Mouse (Mus musculus) brown adipose tissue, adult 24 weeks (tissue): ENCODE data around the gene Gpsm3. TPM values are rescaled to one million over a fixed set of nuclear protein-coding genes. Genes with fewer than 3 reads are reported as not detected.
A peak's percentile ranks its signal among the peaks of the same experiment; 100 is the strongest.
"Not testable (repeated sequence)": the region's sequence is repeated elsewhere in the genome, so short reads cannot be mapped to it uniquely, and the experiment has no call there.

Source experiments
- H3K27ac ChIP-seq: fragments of 200-500 bp; replicated peaks from 2 replicates; pipeline ENCODE4 v1.5.1; 2012; ENCODE audit warnings: low read depth, mild to moderate bottlenecking, low read length
- H3K4me1 ChIP-seq: fragments of 200-500 bp; 2 replicates; pipeline ENCODE4 v1.6.1; 2012; ENCODE audit warnings: low read length, mixed read lengths; ENCODE audit not compliant: control insufficient read depth, insufficient read depth, insufficient read length
- H3K4me3 ChIP-seq: fragments of 200-500 bp; 2 replicates; pipeline ENCODE4 v1.5.1; 2012; ENCODE audit warnings: low read depth, mild to moderate bottlenecking, low read length, moderate library complexity; ENCODE audit not compliant: insufficient read depth
- polyA plus RNA-seq: library from polyadenylated mRNA; stranded (reverse); fragments of >200 nt; gene quantifications from 2 replicates; pipeline ENCODE4 v1.2.4, GENCODE M21; 2012; ENCODE audit not compliant: missing spikeins, insufficient read depth, insufficient read length

Gpsm3 gene
- 3.3 and 7.5 TPM in 2 replicates for polyA plus RNA-seq

DNA sequence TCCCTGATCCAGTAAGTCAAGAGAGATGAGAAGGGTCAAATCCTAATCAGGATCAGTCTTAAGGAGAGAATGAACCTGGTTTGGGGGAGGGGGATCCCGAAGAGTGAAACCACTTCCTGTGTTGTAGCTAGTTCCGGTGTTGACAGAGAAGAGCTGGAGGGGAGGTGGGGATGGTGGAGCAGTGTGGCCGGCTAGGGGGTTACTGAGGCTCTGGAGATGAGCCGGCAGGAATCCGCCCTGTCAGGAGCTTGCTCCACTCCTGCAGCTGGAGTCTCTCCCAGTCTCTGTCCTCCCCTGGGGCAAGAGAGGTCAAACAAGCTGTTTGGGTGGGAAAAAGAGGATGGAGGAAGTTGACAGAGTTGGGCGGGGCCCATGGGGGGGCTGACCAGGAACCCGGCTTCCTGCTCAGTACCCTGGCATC lies at the start of gene Gpsm3:
Gene Gpsm3, plus strand, starts transcription at position 126 of the 421 bp plus-strand sequence.
- Histone ChIP-seq H3K27ac (peak within 1 kb of the TSS; percentile 82), H3K4me1 (peaks cover 16% of the 10 kb centered on the region), H3K4me3 (peak within 1 kb of the TSS; percentile 38)

DNA sequence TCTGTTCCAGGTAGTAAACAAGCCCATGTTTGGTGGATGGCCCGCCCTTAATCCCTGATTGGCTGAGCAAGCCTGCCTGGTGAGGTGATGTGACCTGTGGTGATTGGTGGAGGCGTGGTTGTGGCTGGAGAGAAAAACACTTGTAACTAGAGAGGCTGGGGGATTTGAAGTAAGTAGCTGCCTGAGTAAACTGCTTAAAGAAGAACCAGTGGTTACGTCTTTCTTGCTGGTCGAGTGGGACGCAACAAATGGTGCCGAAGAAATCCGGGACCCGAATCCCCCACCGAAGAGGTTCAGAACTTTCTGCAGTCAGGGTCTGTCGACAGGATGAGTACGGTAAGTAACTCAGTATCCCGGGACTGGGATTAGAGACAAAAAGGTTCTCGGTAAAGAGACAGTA lies 46.0 kb upstream of the Gpsm3 start:
- not testable (repeated sequence) for H3K27ac ChIP-seq, H3K4me1 ChIP-seq
- peak overlapping the region; percentile 35; the same call in 1 of the 2 replicates for H3K4me3 ChIP-seq

DNA sequence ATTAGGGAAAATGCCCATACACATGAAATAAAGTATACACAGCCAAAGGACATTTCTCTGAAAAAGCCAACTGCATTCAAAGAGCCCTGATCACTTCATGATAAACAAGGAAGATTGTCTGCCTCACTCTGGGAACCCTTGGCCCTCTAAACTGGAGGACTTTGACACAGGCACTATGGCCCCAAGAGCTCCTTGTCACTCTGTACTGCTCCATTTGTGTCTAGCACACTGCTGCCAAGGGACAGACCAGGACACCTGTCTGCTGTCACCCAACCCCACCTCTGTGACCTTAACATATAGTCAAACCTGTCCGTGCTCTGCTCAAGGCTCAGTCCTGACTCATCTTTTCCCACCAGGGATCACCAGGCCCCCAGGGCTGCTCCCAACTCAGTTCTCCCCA lies 42.8 kb upstream of the Gpsm3 start:
- Histone ChIP-seq H3K4me1 (no peaks in the 10 kb centered on the region), H3K4me3 (no peak overlapping the region), H3K27ac (no peak overlapping the region)

DNA sequence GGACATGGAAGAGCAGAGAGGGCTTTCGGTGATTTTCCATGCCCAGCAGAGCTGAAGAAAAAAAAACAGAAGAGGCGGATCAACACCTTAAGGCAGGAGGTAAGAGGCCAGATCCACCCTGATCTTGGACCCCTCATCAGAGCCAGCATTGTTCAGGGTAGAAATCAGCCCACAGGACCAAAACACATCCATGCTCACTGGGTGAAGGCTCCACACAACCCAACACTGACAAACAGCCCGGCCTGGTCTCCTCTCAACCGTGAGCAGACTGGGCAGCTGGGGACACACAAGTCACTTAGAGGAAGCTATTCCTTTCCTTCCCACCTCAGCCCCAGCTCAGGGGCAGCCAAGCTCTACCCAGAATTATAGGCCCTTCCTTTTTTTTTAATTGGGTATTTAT lies 42.0 kb upstream of the Gpsm3 start:
- H3K4me1 ChIP-seq: no peaks in the 10 kb centered on the region
- no peak overlapping the region for H3K27ac ChIP-seq
- no peak overlapping the region for H3K4me3 ChIP-seq

DNA sequence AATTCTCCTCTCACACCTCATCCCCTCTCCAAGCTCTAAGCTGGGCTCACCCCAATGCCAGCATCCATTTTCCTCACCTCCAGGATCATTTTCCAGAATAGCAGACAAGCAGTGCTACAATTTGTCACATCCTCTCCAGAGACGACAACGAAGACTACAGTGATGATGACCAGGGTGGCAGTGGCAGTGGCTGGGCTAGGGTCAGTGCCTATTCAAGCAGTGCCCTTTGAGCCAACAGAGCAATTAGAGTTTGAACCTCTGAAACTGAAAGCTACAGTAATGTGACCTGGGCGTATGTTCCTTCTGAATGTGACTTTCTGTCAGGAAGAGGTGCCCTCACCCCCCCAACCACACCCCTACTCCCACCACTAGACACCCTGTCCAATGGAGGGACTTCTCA lies 40.5 kb upstream of the Gpsm3 start:
- no peaks in the 10 kb centered on the region for H3K4me1 ChIP-seq
- no peak overlapping the region for H3K4me3 ChIP-seq
- H3K27ac ChIP-seq: no peak overlapping the region

DNA sequence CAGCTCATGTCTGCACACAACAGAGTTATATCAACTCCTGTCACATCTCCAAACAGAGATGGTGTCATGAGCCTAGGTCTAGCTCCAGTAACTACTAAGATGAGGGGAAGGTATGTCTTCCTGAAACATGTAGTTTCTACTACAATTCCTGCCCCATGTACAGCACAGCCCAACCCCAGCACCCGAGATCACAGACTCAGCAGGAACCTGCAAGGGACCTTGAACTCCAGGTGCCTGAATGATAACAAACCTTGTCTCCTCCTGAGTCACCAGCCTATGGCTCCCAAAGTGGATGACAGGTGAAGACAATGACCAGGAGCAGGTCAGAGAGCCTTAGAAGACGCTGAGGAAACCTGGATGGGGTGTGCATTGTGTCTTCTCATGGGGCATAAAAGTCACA lies 39.8 kb upstream of the Gpsm3 start:
- Histone ChIP-seq H3K4me3 (no peak overlapping the region), H3K27ac (no peak overlapping the region), H3K4me1 (no peaks in the 10 kb centered on the region)

DNA sequence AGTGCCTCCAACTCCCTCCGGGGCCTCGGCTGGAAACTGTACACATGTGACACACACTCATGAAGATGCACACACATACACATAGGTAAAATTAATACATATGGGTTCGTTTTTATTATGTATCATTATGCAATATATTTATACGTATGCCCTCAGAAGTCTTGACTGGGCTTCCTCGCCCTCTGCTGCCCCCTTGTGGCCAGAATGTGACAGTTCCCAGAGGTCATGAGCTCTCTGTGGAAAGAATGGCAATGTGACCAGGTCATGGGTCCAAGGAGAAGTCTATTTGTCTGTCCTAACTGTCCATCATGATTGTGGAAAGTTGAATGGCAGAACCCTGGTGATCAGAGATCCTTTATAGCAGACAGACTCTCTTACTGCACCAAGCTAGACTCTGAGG lies 34.1 kb upstream of the Gpsm3 start:
- Histone ChIP-seq H3K4me3 (no peak overlapping the region), H3K4me1 (peaks cover 24% of the 10 kb centered on the region), H3K27ac (peak overlapping the region; percentile 96)

DNA sequence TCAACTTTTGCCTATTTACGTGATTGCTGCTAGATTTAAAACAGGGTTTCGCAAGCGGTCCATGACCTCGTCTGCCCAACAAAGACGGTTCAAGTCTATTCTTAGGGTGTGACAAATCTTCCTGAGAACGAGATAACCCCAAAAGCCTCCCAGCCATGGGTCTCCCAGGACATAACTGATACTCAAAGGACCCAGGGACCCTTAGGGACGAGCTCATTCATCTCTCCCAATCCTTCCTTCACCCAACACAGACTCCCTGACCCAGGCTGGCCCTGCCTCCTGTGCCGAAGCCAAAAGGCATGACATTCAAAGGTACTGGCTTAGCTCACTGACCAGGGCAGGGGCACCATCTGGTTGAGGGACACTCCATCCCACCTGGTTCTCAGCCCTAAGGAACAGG lies 33.2 kb upstream of the Gpsm3 start:
- peaks cover 24% of the 10 kb centered on the region for H3K4me1 ChIP-seq
- H3K4me3 ChIP-seq: no peak overlapping the region

DNA sequence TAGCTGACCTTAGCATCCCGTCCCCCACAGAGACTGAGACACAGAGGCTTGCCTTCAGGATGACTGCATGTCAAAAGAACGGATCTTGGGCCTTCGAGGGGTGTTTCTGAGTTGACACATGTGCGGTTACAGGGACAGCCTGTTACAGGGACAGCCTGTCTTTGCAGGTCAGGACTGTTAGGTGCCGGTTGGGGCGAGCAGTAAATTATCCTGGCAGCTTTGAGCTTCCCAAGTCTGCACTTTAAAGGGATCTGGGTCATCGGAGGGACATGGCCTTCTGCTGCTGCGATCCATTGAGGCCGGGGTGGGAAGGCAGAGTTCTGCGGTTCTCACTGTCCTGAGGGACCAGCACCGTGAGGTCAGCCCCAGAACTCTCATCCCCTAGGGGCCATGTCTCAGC lies 32.2 kb upstream of the Gpsm3 start:
- Histone ChIP-seq H3K27ac (peak overlapping the region; percentile 94), H3K4me1 (peaks cover 28% of the 10 kb centered on the region), H3K4me3 (no peak overlapping the region)

More for the DNA sequence above, 33.2 kb upstream of the Gpsm3 start:
- peak overlapping the region; percentile 94 for H3K27ac ChIP-seq

DNA sequence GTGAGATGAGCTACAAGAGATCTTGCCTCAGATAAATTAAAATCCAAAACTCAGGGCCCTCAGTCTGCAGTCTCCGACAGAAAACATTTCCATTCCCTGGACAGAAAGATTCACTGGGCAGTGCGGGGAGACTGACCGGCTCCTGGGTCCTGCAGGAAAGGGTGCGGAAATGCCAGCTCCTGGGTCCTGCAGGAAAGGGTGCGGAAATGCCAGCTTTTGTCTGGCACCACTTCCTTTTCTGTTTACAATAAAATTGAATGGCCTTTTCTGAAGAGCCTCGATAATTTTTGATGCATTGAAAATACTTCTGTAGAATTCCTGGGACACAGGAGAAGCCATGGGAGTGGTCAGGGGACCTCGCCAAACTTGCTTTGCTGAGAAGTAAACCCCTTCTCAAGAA lies 30.5 kb upstream of the Gpsm3 start:
- H3K4me1 ChIP-seq: peaks cover 28% of the 10 kb centered on the region
- no peak overlapping the region for H3K4me3 ChIP-seq
- H3K27ac ChIP-seq: peak overlapping the region; percentile 26; the same call in 1 of the 2 replicates

DNA sequence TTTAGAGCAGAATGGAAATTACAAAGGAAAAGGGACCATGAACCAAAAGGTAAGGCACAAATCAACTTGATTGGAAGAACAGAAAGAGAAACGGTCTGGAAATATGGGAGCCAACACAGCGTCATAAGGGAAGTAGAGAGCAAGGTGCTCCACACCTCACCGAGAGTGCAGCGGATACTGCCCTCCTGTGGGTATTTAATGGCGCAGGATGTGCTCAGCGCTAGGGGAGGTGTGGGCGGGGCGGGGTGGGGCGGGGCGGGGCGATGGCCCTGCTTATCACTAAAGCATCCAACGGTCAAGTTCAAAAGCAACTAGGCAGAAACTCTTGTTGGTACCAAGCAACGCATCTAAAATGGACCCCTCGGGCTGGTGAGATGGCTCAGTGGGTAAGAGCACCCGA lies 29.7 kb upstream of the Gpsm3 start:
- H3K27ac ChIP-seq: no peak overlapping the region
- H3K4me1 ChIP-seq: peaks cover 28% of the 10 kb centered on the region
- H3K4me3 ChIP-seq: no peak overlapping the region

DNA sequence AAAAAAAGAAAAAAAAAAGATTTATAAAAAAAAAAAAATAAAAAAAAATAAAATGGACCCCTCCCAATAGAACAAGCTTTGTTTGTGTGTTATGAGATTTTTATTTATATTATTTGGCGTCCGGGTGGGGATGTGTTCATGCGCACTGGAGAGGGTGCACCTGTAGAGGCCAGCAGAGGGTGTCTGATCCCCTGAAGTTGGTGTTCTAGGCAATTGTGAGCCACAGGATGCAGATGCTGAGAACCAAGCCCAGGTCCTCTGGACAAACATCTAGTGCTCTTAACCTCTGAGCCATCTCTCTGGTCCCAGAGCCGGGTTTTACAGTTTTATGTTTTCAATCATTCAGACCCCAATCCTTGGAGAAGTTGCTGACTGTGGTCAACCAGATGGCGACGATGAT lies 29.2 kb upstream of the Gpsm3 start:
- peaks cover 26% of the 10 kb centered on the region for H3K4me1 ChIP-seq
- H3K27ac ChIP-seq: peak overlapping the region; percentile 40; the same call in 1 of the 2 replicates
- no peak overlapping the region for H3K4me3 ChIP-seq

DNA sequence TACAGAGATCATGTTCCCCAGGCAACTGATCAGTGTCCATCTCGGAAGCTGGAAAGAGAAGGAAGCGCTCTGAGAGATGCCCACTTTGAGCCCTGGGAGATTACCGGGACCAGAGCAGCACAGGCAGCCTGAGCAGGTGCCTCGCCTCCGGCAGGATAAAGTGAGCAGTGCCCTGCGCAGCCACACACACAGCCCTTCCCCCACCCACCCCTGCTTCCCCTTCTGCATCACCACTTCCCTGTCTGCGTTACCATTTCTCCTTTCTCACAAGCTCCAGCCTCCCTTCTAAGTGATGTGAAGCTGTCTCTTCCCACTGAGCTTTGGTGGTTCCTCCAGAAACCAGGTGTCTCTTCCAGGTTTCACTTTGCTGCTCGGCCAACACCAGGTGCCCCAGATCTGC lies 28.4 kb upstream of the Gpsm3 start:
- H3K4me3 ChIP-seq: peak overlapping the region; percentile 35
- H3K27ac ChIP-seq: peak overlapping the region; percentile 86
- peaks cover 21% of the 10 kb centered on the region for H3K4me1 ChIP-seq

DNA sequence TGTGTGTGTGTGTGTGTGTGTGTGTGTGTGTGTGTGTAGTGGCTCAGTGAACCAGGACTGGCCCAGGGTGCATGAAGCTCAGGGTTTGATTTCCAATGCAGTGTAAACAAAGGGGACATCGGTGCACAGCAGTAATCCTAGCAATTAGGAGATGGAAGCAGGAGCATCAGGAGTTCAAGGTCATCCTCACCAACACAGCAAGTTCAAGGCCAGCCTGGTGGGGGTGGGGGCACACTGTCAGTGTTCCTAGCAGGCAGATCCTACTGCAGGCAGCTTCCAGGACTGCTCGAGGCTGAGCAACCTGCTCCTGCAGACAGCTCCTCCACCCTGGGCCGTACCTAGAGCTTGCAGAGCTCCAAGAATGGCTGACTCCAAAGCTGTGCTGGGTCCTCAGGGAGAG lies 27.0 kb upstream of the Gpsm3 start:
- H3K4me1 ChIP-seq: peaks cover 8% of the 10 kb centered on the region
- peak overlapping the region; percentile 39; the same call in 1 of the 2 replicates for H3K27ac ChIP-seq
- H3K4me3 ChIP-seq: no peak overlapping the region

DNA sequence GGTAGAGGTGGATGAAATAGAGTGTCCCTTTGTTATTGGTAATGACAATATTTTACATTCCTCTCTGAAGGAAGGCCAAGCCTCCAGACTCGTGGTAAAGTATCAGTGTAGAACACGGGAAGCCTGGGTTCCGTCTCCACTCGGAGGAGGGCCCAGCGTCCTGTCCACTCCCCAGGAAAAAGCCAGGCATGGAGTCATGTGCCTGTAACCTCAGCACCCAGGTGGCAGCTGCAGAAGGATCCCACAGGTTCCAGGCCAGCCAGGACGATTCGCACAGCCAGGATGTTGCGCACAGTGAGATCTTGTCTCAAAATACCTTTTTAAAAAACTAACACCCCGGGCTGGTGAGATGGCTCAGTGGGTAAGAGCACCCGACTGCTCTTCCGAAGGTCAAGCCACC lies 26.3 kb upstream of the Gpsm3 start:
- Histone ChIP-seq H3K4me3 (no peak overlapping the region), H3K27ac (peak overlapping the region; percentile 81), H3K4me1 (peaks cover 7% of the 10 kb centered on the region)

DNA sequence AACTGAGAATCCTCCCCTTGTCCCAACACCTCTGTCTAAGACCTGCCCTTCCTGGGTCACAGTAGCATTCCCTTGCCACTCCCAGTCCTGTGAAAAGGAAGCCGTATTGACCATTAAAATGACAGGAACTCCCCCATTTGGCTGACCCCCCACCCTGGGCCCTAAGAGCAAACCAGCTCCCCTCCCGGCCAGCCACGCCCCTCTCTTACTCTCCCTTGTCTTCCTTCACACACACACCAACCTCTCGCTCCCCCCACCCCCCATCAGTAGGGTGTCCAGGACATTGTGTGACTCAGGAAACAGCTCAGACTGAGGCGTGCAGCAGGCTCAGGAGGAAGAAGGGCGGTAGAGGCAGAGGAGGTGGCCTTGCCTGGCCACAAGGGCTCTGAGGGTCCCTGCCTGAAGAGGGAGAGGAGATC lies 25.6 kb upstream of the Gpsm3 start, which contains the start of gene Notch4:
Gene Notch4, plus strand, starts transcription at position 266 of the 419 bp plus-strand sequence.
- peak within 1 kb of the TSS; percentile 100 for H3K27ac ChIP-seq
- peaks cover 7% of the 10 kb centered on the region for H3K4me1 ChIP-seq
- peak within 1 kb of the TSS; percentile 67 for H3K4me3 ChIP-seq
